Mouse (Mus musculus): Measurements from ENCODE around the gene Nfatc4.

The Nfatc4 gene

DNA sequence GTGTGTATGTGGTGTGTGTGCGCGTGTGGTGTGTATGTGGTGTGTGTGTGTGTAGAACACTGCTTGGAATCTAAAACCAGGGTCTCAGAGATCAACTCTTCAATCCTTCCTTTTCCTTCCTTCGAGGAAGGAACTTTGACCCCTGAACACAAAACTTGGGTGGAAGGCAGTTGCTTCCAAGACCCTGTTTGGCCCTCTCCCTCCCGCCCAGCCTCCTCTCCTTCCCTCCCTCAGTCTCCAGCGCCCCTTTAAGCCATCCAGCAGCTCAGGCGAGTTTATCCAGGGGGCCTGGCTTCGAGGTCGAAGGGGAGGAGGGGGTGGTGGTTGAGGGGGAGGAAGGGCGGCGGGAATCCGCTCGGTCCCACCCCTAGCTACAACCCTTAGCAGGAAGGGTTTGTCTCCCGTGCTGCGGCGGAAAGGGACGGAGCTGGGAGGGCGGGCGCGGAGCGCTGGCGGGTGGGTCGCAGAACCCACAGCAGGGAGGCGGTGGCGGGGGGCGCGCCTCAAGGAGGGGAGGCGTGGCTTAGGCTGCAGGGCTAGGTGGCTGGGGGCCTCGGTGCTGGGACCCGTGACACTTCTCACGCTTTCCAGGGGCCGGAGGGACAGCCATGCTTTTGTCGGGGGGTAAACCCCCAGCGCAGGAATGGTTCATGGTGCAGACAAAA, 30.8 kb downstream of the Nfatc4 start, which contains the start of gene Nynrin:
TSS of gene Nynrin (plus strand) at position 390 of the 665 bp plus-strand sequence.
- peak; percentile 81 for DNase-seq (ENCODE audit: low read depth, low spot score)

DNA sequence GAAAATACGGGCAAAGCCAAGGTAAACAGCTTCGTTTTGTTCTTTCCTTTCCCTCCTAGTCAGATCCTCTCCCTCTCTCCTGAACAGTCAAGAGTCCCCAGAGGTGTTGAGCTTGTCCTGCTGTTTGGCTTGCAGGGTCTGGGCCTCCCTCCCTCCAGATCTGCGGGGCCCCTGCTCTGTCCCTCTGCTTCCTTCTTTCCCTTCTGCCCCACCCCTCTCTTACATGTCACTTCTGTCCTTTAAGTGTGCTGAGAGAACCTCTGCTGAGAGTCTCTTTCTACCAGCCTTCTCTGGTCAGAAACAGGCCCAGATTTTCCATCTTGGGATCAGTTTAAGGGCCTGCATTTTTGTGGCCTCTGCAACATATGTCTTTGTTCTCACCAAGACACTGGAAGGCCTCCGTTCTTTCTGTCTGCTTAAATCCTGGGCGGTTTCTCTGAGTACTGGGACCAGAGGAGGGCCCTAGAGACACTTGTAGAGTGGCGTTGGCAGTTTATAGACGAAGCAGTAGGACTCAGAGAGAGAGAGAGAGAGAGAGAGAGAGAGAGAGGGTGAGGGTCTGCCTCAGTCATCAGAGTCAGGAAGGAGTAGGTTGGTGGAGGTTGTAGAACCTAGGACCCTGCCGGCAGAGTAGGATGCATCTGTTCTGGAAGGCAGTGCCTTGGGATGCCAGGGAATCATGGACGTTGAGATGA, 31.6 kb downstream of the Nfatc4 start:
- no peak for DNase-seq (ENCODE audit: low read depth, low spot score)

DNA sequence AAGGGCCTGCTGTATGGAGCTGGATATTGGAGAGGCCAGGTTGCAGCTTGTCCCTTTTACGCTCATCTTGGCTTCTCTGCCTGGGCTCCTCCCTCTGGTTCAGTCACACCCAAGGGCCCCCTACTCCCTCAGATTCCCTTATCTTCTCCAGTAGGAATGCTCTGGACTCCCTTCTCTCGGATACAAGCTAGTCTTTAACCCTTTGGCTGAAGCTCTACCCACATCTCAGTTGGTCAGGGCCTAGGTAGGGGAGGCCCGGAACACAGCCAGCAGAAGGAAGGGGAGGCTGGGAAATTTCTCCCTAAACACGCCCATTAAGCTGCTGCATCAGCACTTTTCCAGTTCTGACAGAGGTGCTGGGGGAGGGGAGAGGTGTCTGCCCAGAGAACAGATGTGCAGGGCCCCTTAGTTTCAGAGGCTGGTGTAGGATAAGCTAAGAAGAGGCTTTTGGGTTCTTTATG, 32.2 kb downstream of the Nfatc4 start:
- peak; percentile 76 for DNase-seq (ENCODE audit: low read depth, low spot score)

GRCm38 (mm10) chr14:55857588-55857987, 34.6 kb downstream of the Nfatc4 start:
- no peak for DNase-seq (ENCODE audit: low read depth, low spot score)

- peak; percentile 58 for DNase-seq (ENCODE audit: low read depth, low spot score)
Observed at GRCm38 (mm10) chr14:55862186-55862585, 39.2 kb downstream of the Nfatc4 start.

GRCm38 (mm10) chr14:55862970-55863369, 40.0 kb downstream of the Nfatc4 start:
- DNase-seq (ENCODE audit: low read depth, low spot score), result no peak

- peak; percentile 87 for DNase-seq (ENCODE audit: low read depth, low spot score)
Observed at GRCm38 (mm10) chr14:55863773-55864172, 40.8 kb downstream of the Nfatc4 start.

GRCm38 (mm10) chr14:55866962-55867361, 44.0 kb downstream of the Nfatc4 start:
- DNase-seq (ENCODE audit: low read depth, low spot score), result peak; percentile 78

GRCm38 (mm10) chr14:55868230-55869026, 45.5 kb downstream of the Nfatc4 start:
- DNase-seq (ENCODE audit: low read depth, low spot score), result peak; percentile 87

- DNase-seq (ENCODE audit: low read depth, low spot score), result peak; percentile 75
Observed at GRCm38 (mm10) chr14:55869538-55869937, 46.6 kb downstream of the Nfatc4 start.

GRCm38 (mm10) chr14:55872039-55872438, 49.1 kb downstream of the Nfatc4 start:
- DNase-seq (ENCODE audit: low read depth, low spot score), result no peak

- DNase-seq (ENCODE audit: low read depth, low spot score), result no peak
Observed at GRCm38 (mm10) chr14:55872551-55872950, 49.6 kb downstream of the Nfatc4 start.

GRCm38 (mm10) chr14:55873242-55873713, 50.3 kb downstream of the Nfatc4 start:
- DNase-seq (ENCODE audit: low read depth, low spot score), result no peak

- peak; percentile 85 for DNase-seq (ENCODE audit: low read depth, low spot score)
Observed at GRCm38 (mm10) chr14:55873714-55874683, 51.1 kb downstream of the Nfatc4 start.

- DNase-seq (ENCODE audit: low read depth, low spot score), result no peak
Observed at GRCm38 (mm10) chr14:55877469-55878315, 54.7 kb downstream of the Nfatc4 start.

GRCm38 (mm10) chr14:55878316-55878940, 55.5 kb downstream of the Nfatc4 start:
- no peak for DNase-seq (ENCODE audit: low read depth, low spot score)

DNA sequence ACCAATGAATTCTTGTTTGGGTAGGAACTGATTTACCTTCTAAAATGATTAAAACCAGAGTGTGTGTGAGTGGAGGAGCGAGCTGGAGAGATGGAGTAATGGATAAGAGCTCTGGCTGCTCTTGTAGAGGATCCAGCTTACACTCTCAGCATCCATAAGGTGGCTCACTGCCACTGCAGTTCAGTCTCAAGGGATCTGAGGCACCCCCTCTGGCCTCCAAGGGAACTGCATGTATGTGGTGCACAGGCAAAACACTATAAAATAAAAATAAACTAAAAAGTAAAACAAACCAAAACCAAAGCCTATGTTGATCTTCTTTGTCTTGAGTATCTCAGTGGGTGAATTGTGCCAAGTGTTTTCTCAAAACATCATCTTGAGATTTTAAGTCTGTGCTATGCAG, 56.7 kb downstream of the Nfatc4 start:
- peak; percentile 82 for DNase-seq (ENCODE audit: low read depth, low spot score)

- DNase-seq (ENCODE audit: low read depth, low spot score), result no peak
Observed at GRCm38 (mm10) chr14:55880982-55881381, 58.0 kb downstream of the Nfatc4 start.

GRCm38 (mm10) chr14:55882171-55882641, 59.3 kb downstream of the Nfatc4 start:
- no peak for DNase-seq (ENCODE audit: low read depth, low spot score)

Data from R1 (cell line).